Mouse (Mus musculus) liver, embryonic 13.5 days (tissue): ENCODE results near the gene Dph1. TPM values are rescaled to one million over a fixed set of nuclear protein-coding genes. Genes with fewer than 3 reads are reported as not detected.

ENCODE experiments used
- ATAC-seq: fragments of 200-750 bp; cut with Nextera tagmentation; 2 replicates; pipeline ENCODE4 v1.8.0; 2017; ENCODE audit warnings: low read depth, mild to moderate bottlenecking, moderate number of reproducible peaks, moderate library complexity
- DNase-seq: peaks from one replicate; pipeline ENCODE4 v3.0.0; 2022
- H3K27ac ChIP-seq: fragments of 300-500 bp; sonication (generic); 2 replicates; pipeline ENCODE4 v1.5.1; 2015; ENCODE audit warnings: moderate library complexity, mild to moderate bottlenecking, inconsistent platforms
- H3K27me3 ChIP-seq: fragments of 300-500 bp; sonication (generic); 2 replicates; pipeline ENCODE4 v1.6.1; 2015; ENCODE audit warnings: mild to moderate bottlenecking, inconsistent platforms
- H3K36me3 ChIP-seq: fragments of 300-500 bp; sonication (generic); 2 replicates; pipeline ENCODE4 v1.6.1; 2015; ENCODE audit warnings: mild to moderate bottlenecking, inconsistent platforms
- H3K4me1 ChIP-seq: fragments of 300-500 bp; sonication (generic); replicated peaks from 2 replicates; pipeline ENCODE4 v1.6.1; 2015; ENCODE audit warnings: inconsistent platforms
- H3K4me2 ChIP-seq: fragments of 300-500 bp; sonication (generic); 2 replicates; pipeline ENCODE4 v1.6.1; 2015; ENCODE audit warnings: inconsistent platforms, mild to moderate bottlenecking, moderate library complexity
- H3K4me3 ChIP-seq: fragments of 300-500 bp; sonication (generic); replicated peaks from 2 replicates; pipeline ENCODE4 v1.5.1; 2015; ENCODE audit warnings: mild to moderate bottlenecking, inconsistent platforms
- H3K9ac ChIP-seq: fragments of 300-500 bp; sonication (generic); 2 replicates; pipeline ENCODE4 v1.6.1; 2015; ENCODE audit warnings: mild to moderate bottlenecking, inconsistent platforms
- H3K9me3 ChIP-seq: fragments of 300-500 bp; sonication (generic); replicated peaks from 2 replicates; pipeline ENCODE4 v1.6.1; 2016; ENCODE audit warnings: inconsistent platforms
- WGBS: fragments of 180-500 bp; shearing (Covaris S2); methylation state at CpG from one replicate; pipeline ENCODE4 v1.1.7; 2015; ENCODE audit not compliant: insufficient replicate concordance; 5-methylcytosine and 5-hydroxymethylcytosine counted together
- polyA plus RNA-seq: library from polyadenylated mRNA; unstranded; fragments of >200 nt; fragmentation: Nextera tagmentation; extraction: Ambion mirVana; gene quantifications from 2 replicates; pipeline ENCODE4 v1.2.1, GENCODE M21; 2015

Gene Dph1
- polyA plus RNA-seq, 1 experiment from 2014 or later: 13.8 TPM

- 45% methylated on average over 9 of the region's 9 CpGs for WGBS
- H3K4me3 ChIP-seq: no peak overlapping the region
- H3K4me1 ChIP-seq: peaks cover 31% of the 10 kb centered on the region
- no peak overlapping the region for H3K4me2 ChIP-seq
- H3K27me3 ChIP-seq: peaks cover 25% of the 10 kb centered on the region
- H3K9me3 ChIP-seq: no peaks in the 10 kb centered on the region
- no peak for ATAC-seq
- H3K9ac ChIP-seq: no peak overlapping the region
- H3K27ac ChIP-seq: no peak overlapping the region
- H3K36me3 ChIP-seq: no peaks in the 10 kb centered on the region
- DNase-seq: no peak
Measured at GRCm38 (mm10) chr11:75220115-75220514, 29.1 kb upstream of the Dph1 start.

GRCm38 (mm10) chr11:75214081-75214950 lies 23.3 kb upstream of the Dph1 start:
- Histone ChIP-seq H3K4me2 (peak overlapping the region; percentile 55), H3K9me3 (no peaks in the 10 kb centered on the region), H3K4me1 (peaks cover 65% of the 10 kb centered on the region), H3K4me3 (peak overlapping the region; percentile 25), H3K27ac (peak overlapping the region; percentile 39), H3K27me3 (peaks cover 36% of the 10 kb centered on the region), H3K9ac (peak overlapping the region; percentile 41; the same call in 1 of the 2 replicates), H3K36me3 (no peaks in the 10 kb centered on the region)
- no peak for DNase-seq
- no peak for ATAC-seq
- WGBS: 33% methylated on average over 13 of the region's 13 CpGs

GRCm38 (mm10) chr11:75213372-75214080 lies 22.5 kb upstream of the Dph1 start:
- WGBS: 26% methylated on average over 35 of the region's 35 CpGs
- H3K36me3 ChIP-seq: no peaks in the 10 kb centered on the region
- H3K4me1 ChIP-seq: peaks cover 72% of the 10 kb centered on the region
- H3K4me2 ChIP-seq: peak overlapping the region; percentile 55
- H3K9me3 ChIP-seq: no peaks in the 10 kb centered on the region
- peaks cover 36% of the 10 kb centered on the region for H3K27me3 ChIP-seq
- DNase-seq: no peak
- H3K4me3 ChIP-seq: peak overlapping the region; percentile 25
- H3K27ac ChIP-seq: peak overlapping the region; percentile 69
- H3K9ac ChIP-seq: peak overlapping the region; percentile 41
- ATAC-seq: peak; percentile 32

GRCm38 (mm10) chr11:75212876-75213275 lies 21.8 kb upstream of the Dph1 start:
- Histone ChIP-seq H3K9me3 (no peaks in the 10 kb centered on the region), H3K27ac (peak overlapping the region; percentile 50), H3K4me3 (no peak overlapping the region), H3K36me3 (no peaks in the 10 kb centered on the region), H3K4me2 (no peak overlapping the region), H3K9ac (no peak overlapping the region), H3K4me1 (peaks cover 79% of the 10 kb centered on the region), H3K27me3 (peaks cover 36% of the 10 kb centered on the region)
- 49% methylated on average over 2 of the region's 3 CpGs for WGBS
- ATAC-seq (no peak), DNase-seq (no peak)

- no peak for DNase-seq
- Histone ChIP-seq H3K4me2 (no peak overlapping the region), H3K4me3 (no peak overlapping the region), H3K27ac (peak overlapping the region; percentile 68), H3K9me3 (no peaks in the 10 kb centered on the region), H3K36me3 (no peaks in the 10 kb centered on the region), H3K9ac (no peak overlapping the region), H3K27me3 (peaks cover 33% of the 10 kb centered on the region), H3K4me1 (peaks cover 79% of the 10 kb centered on the region)
- WGBS: 65% methylated on average over 8 of the region's 8 CpGs
- ATAC-seq: no peak
Measured at GRCm38 (mm10) chr11:75212031-75212667, 21.1 kb upstream of the Dph1 start.

- Histone ChIP-seq H3K4me2 (0 out of 2 replicates have a peak overlapping the region, but pooled peaks have one; percentile 53), H3K4me3 (no peak overlapping the region), H3K27ac (peak overlapping the region; percentile 83), H3K9me3 (no peaks in the 10 kb centered on the region), H3K9ac (peak overlapping the region; percentile 26; the same call in 1 of the 2 replicates), H3K4me1 (peaks cover 76% of the 10 kb centered on the region), H3K36me3 (no peaks in the 10 kb centered on the region), H3K27me3 (peaks cover 26% of the 10 kb centered on the region)
- WGBS: 45% methylated on average over 6 of the region's 6 CpGs
- ATAC-seq (no peak), DNase-seq (no peak)
Measured at GRCm38 (mm10) chr11:75210755-75211154, 19.7 kb upstream of the Dph1 start.

- H3K9ac ChIP-seq: peak overlapping the region; percentile 57
- WGBS: 43% methylated on average over 4 of the region's 4 CpGs
- H3K4me2 ChIP-seq: peak overlapping the region; percentile 53
- peaks cover 76% of the 10 kb centered on the region for H3K4me1 ChIP-seq
- H3K27me3 ChIP-seq: peaks cover 19% of the 10 kb centered on the region
- H3K9me3 ChIP-seq: no peaks in the 10 kb centered on the region
- H3K27ac ChIP-seq: peak overlapping the region; percentile 83
- ATAC-seq: peak; percentile 86
- H3K4me3 ChIP-seq: no peak overlapping the region
- DNase-seq: peak; percentile 56
- no peaks in the 10 kb centered on the region for H3K36me3 ChIP-seq
Measured at GRCm38 (mm10) chr11:75210093-75210492, 19.1 kb upstream of the Dph1 start.

- 44% methylated on average over 4 of the region's 4 CpGs for WGBS
- DNase-seq: no peak
- Histone ChIP-seq H3K9me3 (no peaks in the 10 kb centered on the region), H3K4me1 (peaks cover 81% of the 10 kb centered on the region), H3K9ac (peak overlapping the region; percentile 57), H3K4me2 (peak overlapping the region; percentile 53; the same call in 1 of the 2 replicates), H3K27me3 (peaks cover 12% of the 10 kb centered on the region), H3K36me3 (no peaks in the 10 kb centered on the region), H3K4me3 (no peak overlapping the region), H3K27ac (peak overlapping the region; percentile 83)
- no peak for ATAC-seq
Measured at GRCm38 (mm10) chr11:75209363-75209762, 18.3 kb upstream of the Dph1 start.

- no peak overlapping the region for H3K4me3 ChIP-seq
- no peaks in the 10 kb centered on the region for H3K9me3 ChIP-seq
- ATAC-seq: no peak
- DNase-seq: no peak
- no peak overlapping the region for H3K27ac ChIP-seq
- H3K9ac ChIP-seq: no peak overlapping the region
- no peak overlapping the region for H3K4me2 ChIP-seq
- H3K27me3 ChIP-seq: 0 out of 2 replicates have a peak, but pooled peaks cover under 1% of the 10 kb centered on the region
- no peaks in the 10 kb centered on the region for H3K36me3 ChIP-seq
- peaks cover 75% of the 10 kb centered on the region for H3K4me1 ChIP-seq
- WGBS: 68% methylated on average over 4 of the region's 4 CpGs
Measured at GRCm38 (mm10) chr11:75206347-75206746, 15.3 kb upstream of the Dph1 start.

- peaks cover 60% of the 10 kb centered on the region for H3K4me1 ChIP-seq
- WGBS: 38% methylated on average over 9 of the region's 9 CpGs
- no peak overlapping the region for H3K4me2 ChIP-seq
- H3K27me3 ChIP-seq: peaks cover 18% of the 10 kb centered on the region
- DNase-seq: no peak
- no peak overlapping the region for H3K4me3 ChIP-seq
- H3K27ac ChIP-seq: no peak overlapping the region
- H3K9me3 ChIP-seq: no peaks in the 10 kb centered on the region
- H3K9ac ChIP-seq: no peak overlapping the region
- no peak for ATAC-seq
- H3K36me3 ChIP-seq: no peaks in the 10 kb centered on the region
Measured at GRCm38 (mm10) chr11:75204472-75204871, 13.4 kb upstream of the Dph1 start.

GRCm38 (mm10) chr11:75203926-75204325 lies 12.9 kb upstream of the Dph1 start:
- Histone ChIP-seq H3K36me3 (no peaks in the 10 kb centered on the region), H3K4me1 (peaks cover 55% of the 10 kb centered on the region), H3K4me3 (no peak overlapping the region), H3K9ac (no peak overlapping the region), H3K4me2 (no peak overlapping the region), H3K9me3 (no peaks in the 10 kb centered on the region), H3K27me3 (peaks cover 22% of the 10 kb centered on the region), H3K27ac (no peak overlapping the region)
- no peak for ATAC-seq
- 78% methylated on average over 4 of the region's 4 CpGs for WGBS
- no peak for DNase-seq
